Mouse (Mus musculus) heart, postnatal 36 days (tissue): Measurements from ENCODE around the gene Nova1. TPM values are rescaled to one million over a fixed set of nuclear protein-coding genes. Genes with fewer than 3 reads are reported as not detected.

Experiments used
- DNase-seq, 2 experiments: peaks; one replicate each; pipeline ENCODE4 v3.0.0; 2021 to 2022
- intact Hi-C: fragments of 180-260 bp; cut with DNase I; formaldehyde crosslinking; loops from one replicate; pipeline ENCODE4 v1.15.1; 2025
- total RNA-seq, 2 experiments: library from RNA; stranded (reverse); gene quantifications; 2 replicates each; pipeline ENCODE4 v1.2.3; 2021

The Nova1 gene
- total RNA-seq, 2 experiments from 2014 or later: 2.3 to 3.0 TPM

DNA sequence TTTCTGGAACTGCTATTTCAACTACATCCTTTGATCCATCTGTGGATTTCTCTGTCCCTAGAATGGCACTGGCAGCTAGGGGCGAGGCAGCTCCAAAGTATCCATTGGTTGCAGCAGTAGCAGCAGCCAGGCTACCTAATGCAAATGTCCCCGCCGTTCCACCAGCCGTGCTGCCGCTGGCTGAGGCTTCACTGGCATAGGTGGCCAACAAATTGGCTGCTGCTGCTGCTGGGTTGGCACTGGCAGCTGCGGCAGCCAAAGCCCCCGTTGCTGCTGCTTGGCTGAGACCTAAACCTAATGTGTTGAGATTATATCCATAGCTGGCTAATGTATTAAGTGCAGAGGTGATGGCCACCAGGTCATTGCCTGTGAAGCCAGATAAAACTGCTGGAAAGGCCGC lies 118.5 kb downstream of the Nova1 start:
- DNase-seq: no peak
- intact Hi-C loops: no loop called here

DNA sequence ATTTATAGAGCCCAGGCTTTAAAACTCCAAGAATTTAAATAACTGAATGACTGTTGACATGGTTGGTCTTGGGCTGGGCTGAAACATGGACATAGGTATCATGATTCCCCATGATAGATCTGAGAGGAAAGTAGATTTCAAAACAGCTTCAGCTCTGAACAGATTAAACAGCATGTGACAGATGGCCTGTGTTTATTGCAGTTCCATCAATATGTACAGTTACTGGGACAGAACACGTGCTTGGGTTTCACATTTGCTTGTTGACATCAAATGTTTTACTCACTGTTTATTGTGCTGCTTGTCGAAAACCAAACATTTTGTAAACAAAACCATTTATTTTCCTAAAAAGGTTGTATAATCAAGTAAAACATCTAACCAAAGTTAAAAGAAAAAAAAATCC lies 142.4 kb downstream of the Nova1 start:
- intact Hi-C loops: no loop called here
- no peak for DNase-seq

DNA sequence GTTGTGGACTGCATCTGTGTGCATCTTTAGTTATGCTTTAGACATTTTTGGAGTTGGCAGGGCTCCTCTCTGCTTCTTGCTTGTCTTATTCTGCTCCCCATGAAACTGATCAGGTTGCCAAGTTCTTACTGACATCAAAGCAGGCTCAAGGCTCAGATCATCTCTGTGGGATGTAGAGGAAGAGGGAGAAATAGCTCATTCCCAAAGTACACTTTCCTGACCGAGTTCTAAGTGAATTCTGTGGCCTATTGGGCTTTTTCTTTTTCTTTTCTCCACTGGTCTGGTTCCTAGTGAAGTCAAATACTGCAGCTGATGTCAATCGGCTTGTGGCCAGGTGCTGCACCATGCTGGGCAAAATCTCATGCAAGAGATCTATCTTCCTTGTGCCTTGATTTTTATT lies 152.0 kb downstream of the Nova1 start:
- no peak for DNase-seq
- intact Hi-C loops: no loop called here

DNA sequence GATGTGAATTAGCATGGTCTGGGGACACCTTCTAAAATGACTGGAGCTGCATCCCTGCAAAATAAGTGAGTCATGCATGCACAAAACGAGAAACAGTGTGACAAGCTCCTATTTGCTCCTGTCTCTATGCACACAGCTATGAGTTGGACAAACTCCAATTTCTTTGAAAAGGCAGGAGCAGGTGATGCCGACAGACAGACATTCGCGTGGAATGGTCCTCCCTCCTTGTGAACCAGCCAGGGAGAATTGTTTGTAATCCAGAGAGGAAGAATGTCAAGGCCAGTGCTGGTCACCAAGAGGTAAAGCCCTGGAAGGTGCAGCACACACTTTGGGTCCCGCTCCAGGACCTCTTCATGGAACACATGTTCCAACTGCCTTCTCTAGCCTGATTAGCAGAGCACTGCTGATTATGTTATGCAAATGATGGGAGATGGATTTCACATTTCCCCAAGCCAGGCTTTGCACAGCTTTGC lies 172.6 kb downstream of the Nova1 start:
- intact Hi-C loops: loop anchor here (10.0 kb wide), 1 partner anchor 579 kb away; no protein-coding TSS in a partner anchor
- DNase-seq: no peak

DNA sequence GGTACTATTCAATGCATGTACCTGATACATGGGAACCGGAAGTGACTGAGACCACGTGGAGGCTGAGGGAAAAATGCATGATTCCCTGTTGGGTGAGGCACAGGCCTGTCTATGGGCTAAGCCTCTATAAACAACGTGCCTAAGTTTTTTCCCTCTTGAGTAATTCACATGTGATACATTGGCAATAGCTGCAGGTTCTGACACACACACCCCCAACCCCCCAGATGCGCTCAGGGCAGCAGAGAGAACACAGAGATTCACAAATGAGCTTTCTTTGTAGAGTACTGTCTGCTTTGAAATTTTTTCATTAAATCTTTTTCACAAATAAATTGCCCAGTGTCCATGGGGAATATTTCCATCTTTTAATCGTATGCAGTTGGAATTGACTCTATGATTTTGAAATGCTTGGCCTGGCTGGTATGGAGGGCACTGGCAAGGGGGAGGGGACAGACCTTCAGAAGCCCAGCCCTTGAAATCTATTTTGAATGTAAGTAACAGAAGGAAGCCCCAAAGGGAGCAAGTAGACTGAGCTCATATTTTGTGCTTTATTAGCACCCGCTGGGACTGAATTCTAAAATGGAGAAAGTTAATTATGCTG lies 173.3 kb downstream of the Nova1 start:
- intact Hi-C loops: loop anchor here (10.0 kb wide), 1 partner anchor 579 kb away; no protein-coding TSS in a partner anchor
- no peak for DNase-seq
